Mouse (Mus musculus) frontal cortex, postnatal 14 days (tissue): Measurements from ENCODE around the gene Eef2.
"Not testable (repeated sequence)": the region's sequence is repeated elsewhere in the genome, so short reads cannot be mapped to it uniquely, and the experiment has no call there.

Experiments used
- DNase-seq, 2 experiments: peaks; one replicate each; pipeline ENCODE4 v3.0.0; 2022; ENCODE audit warnings: low spot score in 2 of 2

Eef2 gene

DNA sequence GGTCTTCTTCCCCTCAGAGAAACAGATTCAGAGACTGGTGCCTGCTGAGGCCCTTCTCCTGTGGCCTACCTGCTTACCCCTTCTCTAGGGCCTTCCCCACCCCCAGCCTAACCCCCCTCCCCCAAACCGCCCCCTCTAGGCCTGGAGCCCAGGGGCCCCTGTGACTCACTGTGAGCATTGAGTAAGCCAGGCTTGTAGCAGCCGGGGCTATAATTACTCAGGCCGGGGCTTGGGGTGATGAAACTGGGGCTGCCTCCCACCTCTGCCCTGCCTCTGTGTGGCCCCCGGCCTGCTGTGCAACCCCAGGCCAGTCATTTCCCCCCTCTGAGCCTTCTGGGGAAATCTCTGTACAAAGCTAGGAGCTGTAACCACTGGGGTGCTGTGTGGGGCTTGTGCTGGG lies 30.1 kb upstream of the Eef2 start:
- DNase-seq = no peak

DNA sequence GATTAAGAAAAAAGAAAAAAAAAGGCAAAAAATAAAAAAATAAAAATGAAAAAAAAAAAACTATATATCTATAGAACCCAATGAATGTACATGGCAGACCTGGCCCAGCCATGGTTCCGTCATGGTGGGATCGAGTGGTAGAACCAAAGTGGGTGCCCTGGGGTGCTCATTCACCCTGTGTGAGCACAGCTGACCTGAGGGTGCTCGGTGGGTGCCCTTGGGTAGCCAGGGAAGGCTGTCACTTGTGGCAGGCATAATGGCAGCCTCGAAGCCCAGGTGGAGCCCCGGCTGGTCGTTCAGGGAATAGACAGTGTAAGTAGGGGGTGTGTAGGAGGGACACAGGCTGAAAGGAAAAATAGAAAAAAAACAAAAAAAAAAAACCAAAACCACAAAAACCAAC lies 25.2 kb upstream of the Eef2 start:
- DNase-seq = no peak

DNA sequence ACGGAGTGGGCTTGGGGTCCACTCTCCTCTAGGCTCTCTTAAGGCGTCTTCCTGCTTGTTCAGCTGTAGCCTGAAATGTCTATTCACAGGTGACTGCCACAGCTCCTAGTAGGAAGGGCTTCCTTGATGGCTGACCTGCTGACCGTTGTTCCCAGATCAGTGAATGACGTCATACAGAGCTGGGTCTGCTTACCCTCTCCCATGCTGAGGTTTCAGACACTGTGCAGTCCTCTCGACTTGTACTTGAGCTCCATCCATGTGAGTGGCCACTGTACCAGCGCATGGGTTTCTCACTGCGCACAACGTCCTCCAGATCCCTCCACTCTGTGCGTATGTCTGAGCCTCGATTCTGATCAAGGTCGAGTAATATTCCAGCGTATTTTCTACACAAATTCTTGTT lies 23.8 kb upstream of the Eef2 start:
- DNase-seq = no peak

DNA sequence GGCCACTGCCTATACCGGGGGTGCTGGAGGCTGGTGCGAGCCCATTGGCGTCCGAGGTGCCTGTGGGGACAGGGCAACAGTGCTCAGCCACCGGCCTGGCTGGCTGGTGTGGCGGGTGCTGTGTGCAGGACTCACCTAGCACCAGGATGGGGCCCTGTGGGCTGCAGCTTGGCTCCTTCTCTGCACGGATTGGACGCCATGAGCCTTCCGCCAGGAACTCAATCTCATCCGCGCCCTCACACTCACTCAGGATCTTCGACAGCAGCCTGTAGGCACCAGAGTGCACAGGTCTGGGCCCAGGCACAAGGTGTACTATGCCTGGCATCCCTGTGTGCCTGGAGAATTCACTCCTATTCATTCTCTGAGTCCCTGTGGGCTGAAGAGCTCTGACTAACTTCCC lies 22.1 kb upstream of the Eef2 start:
- DNase-seq = no peak

DNA sequence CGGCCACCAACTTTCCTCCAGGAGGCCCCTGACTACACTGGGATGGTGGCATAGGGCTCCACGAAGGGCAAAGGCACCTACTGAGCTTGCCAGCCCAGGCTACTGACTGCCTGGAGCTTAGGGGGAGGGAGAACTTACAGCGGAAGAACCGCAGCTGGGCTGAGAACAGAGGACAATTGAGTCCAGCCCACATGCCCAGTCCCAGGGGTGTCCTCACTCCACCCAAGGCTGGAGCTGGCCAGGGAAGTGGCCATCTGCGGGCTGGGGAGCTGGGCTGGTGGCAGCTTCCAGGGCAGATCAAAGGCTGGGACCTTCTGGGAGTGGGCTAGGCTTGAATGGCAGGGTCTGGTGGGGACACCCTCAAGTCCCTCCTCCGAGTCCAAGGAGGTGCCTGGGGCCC lies 21.7 kb upstream of the Eef2 start:
- no peak for DNase-seq

DNA sequence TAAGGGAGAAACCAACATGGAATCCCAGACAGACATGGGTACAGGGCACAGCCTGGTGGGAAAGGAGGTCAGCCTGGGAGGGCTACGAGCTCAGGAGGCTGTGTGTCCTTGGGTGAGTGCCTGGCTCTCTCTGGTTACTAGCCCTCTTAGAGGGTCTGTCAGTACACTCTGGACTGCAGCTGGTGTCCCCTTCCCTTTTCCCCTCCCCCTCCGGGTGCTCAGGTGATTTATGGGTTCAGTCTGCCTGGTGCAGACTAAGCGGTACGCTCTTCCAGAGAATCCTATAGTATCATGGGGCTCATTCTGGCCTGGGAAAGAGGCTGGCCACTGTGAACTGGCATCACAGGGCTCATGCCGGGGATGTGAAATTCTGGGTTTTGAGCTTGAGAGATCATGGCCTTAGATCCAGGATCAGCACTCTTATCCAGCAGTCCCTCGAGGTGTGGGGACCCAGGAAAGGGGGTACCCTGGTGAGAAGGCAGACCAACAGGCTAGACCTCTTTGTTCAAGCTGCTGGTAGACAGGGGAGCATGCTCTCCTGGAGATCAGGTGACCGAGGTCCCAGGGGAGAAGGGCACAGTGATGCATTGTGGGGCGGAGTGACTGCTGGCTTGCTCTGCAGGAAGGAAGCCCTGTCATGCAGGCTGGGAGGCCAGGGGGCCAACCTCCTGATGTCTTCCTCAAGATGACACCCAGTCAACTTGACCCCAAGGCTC lies 14.7 kb upstream of the Eef2 start:
- no peak for DNase-seq

DNA sequence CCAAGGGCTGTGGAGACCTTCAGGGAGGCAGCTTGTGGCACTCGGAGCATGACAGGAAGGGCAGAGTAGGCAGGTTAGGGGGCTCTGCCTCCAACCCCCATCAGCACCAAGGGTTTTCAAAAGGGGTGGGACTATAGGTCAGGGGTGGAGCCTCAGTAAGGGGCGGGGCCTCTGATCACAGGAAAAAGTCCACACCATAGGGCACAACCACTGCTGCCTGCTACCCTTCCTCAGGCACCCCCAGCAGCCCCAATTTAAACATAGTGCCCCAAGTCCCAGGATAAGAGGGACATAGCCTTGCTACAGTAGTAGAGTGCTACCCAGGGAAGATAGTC lies 14.1 kb upstream of the Eef2 start:
- no peak for DNase-seq

DNA sequence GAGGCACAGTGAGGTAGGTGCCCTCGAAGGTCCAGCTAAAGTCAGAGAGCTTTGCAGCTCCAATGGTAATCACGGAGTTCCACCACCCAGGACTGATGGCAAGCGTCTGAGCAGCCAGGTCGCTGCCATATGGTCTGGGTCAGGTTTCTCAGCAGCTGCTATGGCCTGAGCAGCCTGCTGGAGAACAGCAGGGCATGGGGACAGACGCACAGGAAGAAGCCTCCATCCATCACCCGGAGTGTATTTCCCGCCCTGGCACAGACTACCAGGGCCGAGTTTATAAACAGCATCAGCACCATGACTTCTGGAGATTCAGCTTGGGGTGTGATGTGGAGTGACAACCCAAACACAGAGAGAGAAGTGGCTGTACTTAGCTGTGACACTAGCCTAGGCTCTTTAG lies 11.3 kb upstream of the Eef2 start:
- DNase-seq = no peak

DNA sequence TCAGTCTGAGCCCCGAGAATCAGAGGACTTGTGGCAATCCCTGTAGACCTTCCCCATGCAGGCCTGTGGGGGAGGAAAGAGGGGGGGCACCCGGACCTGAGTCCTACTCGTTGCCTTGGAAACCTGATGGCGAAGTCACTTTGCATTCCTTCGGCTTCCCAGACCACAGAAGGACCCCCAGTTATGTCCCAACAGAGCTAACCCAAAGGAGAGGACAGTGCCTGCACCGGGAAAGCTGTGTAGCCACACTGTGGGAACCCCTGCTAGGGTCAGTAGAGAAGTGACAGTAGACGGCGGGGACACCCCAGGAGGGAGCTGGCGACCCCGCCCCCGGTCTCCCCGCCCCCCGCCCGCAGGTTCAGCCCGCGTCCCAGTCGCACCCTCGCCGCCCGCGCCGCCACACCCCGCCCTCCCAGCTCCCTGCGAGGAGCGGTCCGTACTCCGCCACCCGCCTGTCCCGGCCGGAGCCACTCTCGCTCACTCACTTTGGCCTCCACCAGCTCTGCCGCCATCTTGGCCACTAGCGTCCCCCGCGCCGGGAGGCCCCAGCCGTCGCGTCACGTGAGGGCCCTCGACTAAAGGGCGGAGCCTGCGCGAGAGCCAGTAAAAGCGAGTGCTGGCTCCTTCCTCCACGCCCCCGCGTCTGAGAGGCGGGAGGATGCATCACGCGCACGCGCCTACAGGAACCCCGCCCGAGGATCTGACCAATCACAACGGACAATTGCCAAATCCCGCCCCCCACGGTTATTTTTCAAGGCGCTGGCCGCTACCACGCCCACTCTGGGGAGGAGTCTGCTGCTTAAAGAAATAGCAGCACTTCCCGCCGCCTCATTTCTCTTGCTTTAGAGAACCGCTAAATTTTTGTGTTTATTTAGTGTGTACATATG lies 9.0 kb upstream of the Eef2 start, which contains the start of gene Pias4:
TSS of gene Pias4 (minus strand) at position 724 of the 887 bp plus-strand sequence.
- DNase-seq = peak; percentile 100

DNA sequence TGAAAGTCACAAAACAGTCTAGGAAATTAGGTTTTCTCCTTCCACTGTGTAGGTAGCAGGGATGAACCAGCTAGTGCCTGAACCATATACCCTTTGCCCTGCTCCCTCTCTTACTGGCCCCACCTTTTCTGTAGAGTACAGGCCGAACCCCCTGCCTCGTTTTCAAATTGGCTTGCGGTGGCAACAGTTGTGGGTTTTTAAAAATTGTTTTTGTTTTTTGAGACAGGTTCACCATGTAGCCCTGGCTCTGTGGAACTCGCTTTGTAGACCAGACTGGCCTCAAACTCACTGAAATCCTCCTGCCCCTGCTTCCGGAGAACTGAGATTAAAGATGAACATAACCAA lies 8.4 kb upstream of the Eef2 start:
- DNase-seq = no peak

DNA sequence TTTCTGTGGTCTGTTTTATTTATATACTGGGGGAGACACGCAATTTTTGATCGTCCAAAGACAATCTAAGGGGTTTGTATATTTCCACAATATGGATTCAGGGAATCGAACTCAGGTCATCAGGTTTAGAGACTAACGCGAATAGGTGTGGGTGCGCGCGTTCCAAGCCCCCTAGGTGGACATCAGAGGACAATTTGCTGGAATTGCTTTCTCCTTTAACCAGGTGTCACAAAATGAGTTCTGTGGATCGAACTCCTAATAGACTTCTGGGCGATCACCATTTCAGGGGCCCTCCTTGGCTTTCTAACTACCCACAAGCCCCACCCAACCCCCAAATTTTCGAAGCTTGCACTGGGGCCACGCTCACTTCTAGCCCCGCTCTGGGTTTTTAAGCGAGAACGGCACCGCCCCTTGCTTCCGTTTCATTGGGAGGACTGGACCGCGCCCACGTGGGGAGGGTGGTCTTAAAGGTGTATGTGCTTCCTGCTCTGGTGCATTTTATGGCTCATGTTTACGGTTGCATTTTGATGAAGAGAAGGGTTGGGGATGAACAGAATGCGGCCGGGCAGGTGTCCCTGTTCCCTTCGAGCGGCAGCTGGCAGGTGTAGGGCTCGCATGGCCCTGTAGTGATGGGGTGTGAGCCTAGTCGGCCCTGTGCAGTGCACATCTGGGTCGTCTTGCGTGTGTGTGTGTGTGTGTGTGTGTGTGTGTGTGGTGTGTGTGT lies 7.7 kb upstream of the Eef2 start:
- peak in 1 of 2 experiments; percentile 70 for DNase-seq

DNA sequence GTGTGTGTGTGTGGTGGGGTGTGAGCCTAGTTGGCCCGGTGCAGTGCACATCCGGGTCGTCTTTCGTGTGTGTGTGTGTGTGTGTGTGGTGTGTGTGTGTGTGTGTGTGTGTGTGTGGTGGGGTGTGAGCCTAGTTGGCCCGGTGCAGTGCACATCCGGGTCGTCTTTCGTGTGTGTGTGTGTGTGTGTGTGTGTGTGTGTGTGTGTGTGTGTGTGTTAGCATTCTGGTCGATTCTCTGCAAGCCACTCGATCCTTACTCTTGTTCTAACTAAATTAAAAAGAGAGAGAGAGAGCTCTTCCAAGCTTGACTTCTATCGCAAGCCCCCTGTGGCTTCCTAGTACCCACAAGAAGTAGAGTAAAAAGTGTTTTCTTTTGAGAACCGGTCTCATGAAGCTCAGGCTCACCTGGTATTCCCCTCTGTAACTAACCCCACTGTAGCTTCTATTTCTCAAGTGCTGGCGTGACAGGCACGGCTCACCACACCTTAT lies 7.0 kb upstream of the Eef2 start:
- DNase-seq = not testable (repeated sequence)

DNA sequence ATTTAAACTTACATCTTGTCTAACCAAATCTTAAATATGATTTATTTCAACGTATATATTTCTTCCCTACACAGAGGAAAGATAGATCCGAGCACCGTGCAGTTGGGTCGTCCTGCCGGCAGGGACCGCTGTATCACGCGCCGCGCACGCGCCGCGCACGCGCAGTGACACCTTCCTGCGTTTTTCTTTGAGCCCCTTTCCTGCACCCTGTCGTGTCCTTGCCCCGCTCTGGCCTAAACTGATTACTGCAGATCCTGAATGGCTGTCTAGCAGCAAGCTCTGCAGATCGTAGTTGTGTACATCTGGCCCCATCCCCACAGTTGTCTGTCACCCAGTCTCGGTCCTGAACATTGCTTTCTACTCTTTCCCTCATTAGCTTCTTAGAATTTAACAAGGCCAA lies 3.3 kb upstream of the Eef2 start:
- peak in 1 of 2 experiments; percentile 82 for DNase-seq

DNA sequence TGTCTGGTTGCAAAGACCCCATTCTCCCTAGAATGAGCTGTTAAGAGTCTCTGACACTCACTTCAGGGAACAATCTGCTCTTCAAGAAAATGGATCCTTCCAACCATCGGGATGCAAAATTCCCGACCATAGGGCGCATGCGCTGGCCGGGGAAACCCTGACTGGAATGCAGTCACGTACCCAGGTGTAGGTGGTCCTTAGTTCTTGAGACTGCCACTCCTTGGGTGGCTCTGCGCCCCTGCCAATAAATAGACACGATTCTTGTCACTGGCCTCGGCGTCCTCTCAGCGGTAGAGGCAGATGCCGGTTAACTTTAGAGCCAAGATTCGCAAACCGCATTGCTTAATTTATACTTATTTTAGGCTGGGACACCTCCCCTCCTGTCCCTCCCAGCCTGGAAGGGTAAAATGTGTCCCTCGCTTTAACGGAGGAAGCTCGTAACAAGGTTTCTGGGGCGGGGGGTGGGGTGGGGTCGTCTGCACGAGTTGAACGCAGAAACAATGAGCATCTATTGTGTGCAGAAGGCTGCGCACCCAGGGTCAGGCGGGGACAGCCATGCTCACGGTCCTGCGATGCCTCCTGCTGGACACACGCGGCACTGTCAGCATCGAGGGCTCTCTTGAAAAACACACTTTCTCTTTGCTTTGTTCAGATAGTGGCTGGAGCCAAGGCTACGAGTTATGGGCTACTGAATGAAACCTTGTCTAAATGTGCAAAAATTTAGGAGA lies 1.6 kb upstream of the Eef2 start:
- DNase-seq = peak; percentile 83 to 85

DNA sequence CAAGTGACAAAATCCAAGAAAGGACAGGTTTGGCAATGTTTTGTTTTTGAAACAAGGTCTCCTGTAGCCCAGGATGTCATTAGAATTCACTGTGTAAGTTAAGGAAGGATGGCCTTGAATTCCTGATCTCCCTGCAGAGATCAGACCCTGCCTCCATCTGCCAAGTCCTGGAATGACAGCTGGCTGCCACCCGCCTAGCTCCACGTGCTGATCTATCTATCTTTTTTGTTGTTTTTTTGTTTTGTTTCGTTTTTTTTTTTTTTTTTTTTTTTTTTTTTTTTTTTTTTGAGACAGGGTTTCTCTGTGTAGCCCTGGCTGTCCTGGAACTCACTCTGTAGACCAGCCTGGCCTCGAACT lies 1.1 kb upstream of the Eef2 start:
- not testable (repeated sequence) for DNase-seq

DNA sequence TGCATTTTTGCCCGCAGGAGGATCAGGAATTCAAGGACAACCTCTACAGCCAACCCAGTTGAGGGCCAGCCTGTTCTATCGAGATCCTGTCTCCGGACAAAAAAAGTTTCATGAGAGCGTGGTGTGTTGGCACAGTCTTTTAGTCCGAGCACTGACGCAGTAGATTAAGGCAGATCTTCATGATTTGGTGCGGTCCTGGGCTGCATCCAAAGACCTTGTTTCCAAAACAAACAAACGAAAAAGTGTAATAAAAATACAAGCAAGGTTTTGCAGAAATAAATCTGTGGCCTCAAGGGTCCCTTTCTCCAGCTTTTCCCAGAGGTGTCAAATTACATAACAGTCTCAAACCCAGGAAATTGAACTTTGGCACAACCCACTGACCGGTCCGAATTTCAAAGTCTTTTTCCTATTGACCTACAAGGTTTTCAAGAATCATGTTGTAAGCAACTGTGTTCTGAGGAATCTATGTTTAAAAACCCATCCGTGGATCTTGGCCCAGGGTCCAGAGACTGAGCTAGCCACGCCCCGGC lies 430 bp upstream of the Eef2 start:
- no peak for DNase-seq

DNA sequence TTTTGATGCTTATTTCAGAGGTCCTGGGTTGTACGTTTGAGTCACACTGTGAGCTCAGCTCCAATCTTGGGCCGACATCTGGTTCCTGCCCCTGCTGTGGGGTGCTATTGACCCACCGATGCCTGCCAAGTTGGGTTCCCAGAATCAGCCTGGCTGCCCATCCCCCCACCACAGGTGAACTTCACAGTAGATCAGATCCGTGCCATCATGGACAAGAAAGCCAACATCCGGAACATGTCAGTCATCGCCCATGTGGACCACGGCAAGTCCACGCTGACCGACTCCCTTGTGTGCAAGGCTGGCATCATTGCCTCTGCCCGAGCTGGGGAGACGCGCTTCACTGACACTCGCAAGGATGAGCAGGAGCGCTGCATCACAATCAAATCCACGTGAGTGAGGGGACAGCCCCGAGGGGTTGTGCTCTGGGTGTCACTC lies 1.1 kb downstream of the Eef2 start:
- DNase-seq = no peak

DNA sequence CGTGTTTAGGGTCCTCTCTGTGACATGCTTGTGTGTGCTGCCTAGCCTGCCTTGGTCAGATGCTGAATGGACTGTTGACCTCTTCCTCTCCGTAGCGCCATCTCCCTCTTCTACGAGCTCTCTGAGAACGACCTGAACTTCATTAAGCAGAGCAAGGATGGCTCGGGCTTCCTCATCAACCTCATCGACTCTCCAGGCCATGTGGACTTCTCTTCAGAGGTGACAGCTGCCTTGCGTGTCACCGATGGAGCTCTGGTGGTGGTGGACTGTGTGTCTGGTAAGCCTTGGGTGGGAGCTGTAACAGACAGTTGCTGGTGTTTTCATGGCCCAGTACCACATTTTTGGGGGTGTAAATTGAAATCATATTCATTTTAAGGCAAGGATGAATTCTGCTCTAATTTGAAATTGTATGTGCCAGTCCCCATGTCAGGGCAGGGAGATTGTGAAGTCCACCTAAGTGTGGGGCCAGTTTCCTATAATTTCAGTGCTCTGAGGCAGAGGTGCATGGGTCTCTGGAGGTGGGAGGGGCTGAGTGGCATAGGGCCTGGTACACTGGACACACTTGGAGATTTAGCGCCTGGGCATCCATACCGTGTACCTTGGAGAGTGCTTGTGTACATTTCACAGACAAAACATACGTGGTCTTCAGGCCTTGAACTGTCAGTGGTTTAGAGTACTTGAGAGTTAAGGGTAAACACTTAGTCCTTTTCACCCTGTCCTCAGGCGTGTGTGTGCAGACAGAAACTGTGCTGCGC lies 1.7 kb downstream of the Eef2 start:
- DNase-seq = no peak

DNA sequence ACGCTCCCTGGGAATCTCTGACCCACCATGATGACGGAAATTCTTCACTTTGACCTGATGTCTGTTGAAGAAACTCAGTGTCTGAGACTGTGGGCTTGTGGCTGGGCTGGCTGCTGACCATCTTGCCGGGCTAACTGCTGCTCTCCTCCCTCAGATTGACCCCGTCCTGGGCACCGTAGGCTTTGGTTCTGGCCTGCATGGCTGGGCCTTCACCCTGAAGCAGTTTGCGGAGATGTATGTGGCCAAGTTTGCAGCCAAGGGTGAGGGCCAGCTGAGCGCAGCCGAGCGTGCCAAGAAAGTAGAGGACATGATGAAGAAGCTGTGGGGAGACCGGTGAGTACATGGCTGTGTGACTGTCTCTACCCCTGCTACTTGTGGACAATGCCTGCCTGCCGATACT lies 2.5 kb downstream of the Eef2 start:
- no peak for DNase-seq

DNA sequence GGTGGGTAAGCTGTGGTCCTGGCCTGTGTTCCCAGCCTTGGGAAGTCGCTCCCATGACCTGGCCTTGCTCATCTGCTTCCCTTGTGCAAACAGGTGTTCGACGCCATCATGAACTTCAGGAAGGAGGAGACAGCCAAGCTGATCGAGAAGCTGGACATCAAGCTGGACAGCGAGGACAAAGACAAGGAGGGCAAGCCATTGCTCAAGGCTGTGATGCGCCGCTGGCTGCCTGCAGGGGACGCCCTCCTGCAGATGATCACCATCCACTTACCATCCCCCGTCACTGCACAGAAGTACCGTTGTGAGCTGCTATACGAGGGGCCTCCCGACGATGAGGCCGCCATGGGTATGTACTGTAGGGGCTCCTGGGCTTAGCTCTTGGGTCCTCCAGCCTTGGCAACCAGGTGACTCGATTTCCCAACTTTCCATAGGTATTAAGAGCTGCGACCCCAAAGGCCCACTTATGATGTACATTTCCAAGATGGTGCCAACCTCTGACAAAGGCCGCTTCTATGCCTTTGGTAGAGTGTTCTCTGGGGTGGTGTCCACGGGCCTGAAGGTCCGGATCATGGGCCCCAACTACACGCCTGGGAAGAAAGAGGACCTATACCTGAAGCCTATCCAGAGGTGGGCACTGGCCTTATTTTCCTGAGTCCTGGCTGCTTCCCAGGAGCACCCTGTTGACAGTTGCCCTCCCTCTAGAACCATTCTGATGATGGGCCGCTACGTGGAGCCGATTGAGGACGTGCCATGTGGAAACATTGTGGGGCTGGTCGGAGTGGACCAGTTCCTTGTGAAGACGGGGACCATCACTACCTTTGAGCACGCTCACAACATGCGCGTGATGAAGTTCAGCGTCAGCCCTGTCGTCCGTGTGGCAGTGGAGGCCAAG lies 3.3 kb downstream of the Eef2 start:
- no peak for DNase-seq
